Mouse (Mus musculus) forebrain, postnatal 0 days (tissue): ENCODE data around the gene Gch1. TPM values are rescaled to one million over a fixed set of nuclear protein-coding genes. Genes with fewer than 3 reads are reported as not detected.
A peak's percentile ranks its signal among the peaks of the same experiment; 100 is the strongest.
"Not testable (repeated sequence)": the region's sequence is repeated elsewhere in the genome, so short reads cannot be mapped to it uniquely, and the experiment has no call there.

Experiments
- ATAC-seq: fragments of 200-750 bp; cut with Nextera tagmentation; 2 replicates; pipeline ENCODE4 v1.8.0; 2017; ENCODE audit warnings: mild to moderate bottlenecking, moderate library complexity
- DNase-seq: peaks from one replicate; pipeline ENCODE4 v3.0.0-alpha.2; 2015
- H3K27ac ChIP-seq: fragments of 300-500 bp; sonication (generic); 2 replicates; pipeline ENCODE4 v1.5.1; 2014; ENCODE audit warnings: low read depth, mild to moderate bottlenecking, antibody characterized with exemption, low read length, moderate library complexity, mixed read lengths
- H3K27me3 ChIP-seq: fragments of 300-500 bp; sonication (generic); 2 replicates; pipeline ENCODE4 v1.6.1; 2014; ENCODE audit warnings: mild to moderate bottlenecking, low read length, mixed read lengths; ENCODE audit not compliant: insufficient read depth
- H3K36me3 ChIP-seq: fragments of 300-500 bp; sonication (generic); 2 replicates; pipeline ENCODE4 v1.6.1; 2014; ENCODE audit warnings: mild to moderate bottlenecking, moderate library complexity; ENCODE audit not compliant: insufficient read depth
- H3K4me1 ChIP-seq: fragments of 300-500 bp; sonication (generic); 2 replicates; pipeline ENCODE4 v1.6.1; 2014; ENCODE audit warnings: antibody characterized with exemption; ENCODE audit not compliant: insufficient read depth
- H3K4me2 ChIP-seq: fragments of 300-500 bp; sonication (generic); 2 replicates; pipeline ENCODE4 v1.6.1; 2014; ENCODE audit warnings: low read depth, mild to moderate bottlenecking, moderate library complexity
- H3K4me3 ChIP-seq: fragments of 300-500 bp; sonication (generic); 2 replicates; pipeline ENCODE4 v1.5.1; 2014; ENCODE audit warnings: low read depth, low read length, mixed read lengths
- H3K9ac ChIP-seq: fragments of 300-500 bp; sonication (generic); 2 replicates; pipeline ENCODE4 v1.6.1; 2014; ENCODE audit warnings: mild to moderate bottlenecking
- H3K9me3 ChIP-seq: fragments of 300-500 bp; sonication (generic); 2 replicates; pipeline ENCODE4 v1.6.1; 2016; ENCODE audit warnings: low read length
- CTCF ChIP-seq: sonication (generic); IDR thresholded peaks from 2 replicates; pipeline ENCODE4 v1.5.1; 2016; ENCODE audit warnings: antibody characterized with exemption, control low read depth, low read depth
- WGBS: fragments of 180-500 bp; shearing (Covaris S2); extraction: QIAGEN DNeasy Blood & Tissue Kit; methylation state at CpG from one replicate; pipeline ENCODE4 v1.1.7; 2014; 5-methylcytosine and 5-hydroxymethylcytosine counted together
- polyA plus RNA-seq: library from polyadenylated mRNA; unstranded; fragments of >200 nt; fragmentation: Nextera tagmentation; extraction: Ambion mirVana; gene quantifications from 2 replicates; pipeline ENCODE4 v1.2.1, GENCODE M21; 2015
- total RNA-seq: library from RNA; depleted of rRNA; stranded (reverse); fragments of >200 nt; gene quantifications from 2 replicates; pipeline ENCODE4 v1.2.3, GENCODE M21; 2014

The Gch1 gene
- total and polyA plus RNA-seq, 2 experiments from 2014 or later, result 1.7 to 3.8 TPM

DNA sequence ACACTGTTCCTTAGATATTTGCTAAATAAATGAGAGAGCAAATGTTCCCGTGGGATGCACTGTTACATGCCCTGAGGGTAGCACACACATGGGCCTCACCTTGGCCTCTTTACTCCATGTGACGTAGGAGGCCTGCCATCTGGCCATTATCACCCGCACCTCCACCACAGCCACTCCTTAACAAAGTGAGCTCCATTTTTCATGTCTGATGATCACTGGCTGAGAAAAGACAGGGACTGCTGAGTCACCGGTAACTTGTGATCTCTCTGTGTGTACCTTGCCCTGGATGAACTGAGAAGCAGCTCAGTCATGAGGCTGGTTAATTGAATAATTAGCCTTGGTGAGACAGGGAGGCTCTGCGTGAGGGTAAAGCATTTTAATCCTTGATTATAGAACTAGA is 52.6 kb downstream of the Gch1 start:
- no peak overlapping the region for H3K4me2 ChIP-seq
- no peak overlapping the region for H3K4me3 ChIP-seq
- no peak overlapping the region for H3K9ac ChIP-seq
- WGBS, result 81% methylated on average over 5 of the region's 5 CpGs
- no peaks in the 10 kb centered on the region for H3K27me3 ChIP-seq
- H3K9me3 ChIP-seq, result no peaks in the 10 kb centered on the region
- no peaks in the 10 kb centered on the region for H3K4me1 ChIP-seq
- no peak for DNase-seq
- TF ChIP-seq CTCF, result no peak
- no peak for ATAC-seq
- H3K27ac ChIP-seq, result no peak overlapping the region
- no peaks in the 10 kb centered on the region for H3K36me3 ChIP-seq

DNA sequence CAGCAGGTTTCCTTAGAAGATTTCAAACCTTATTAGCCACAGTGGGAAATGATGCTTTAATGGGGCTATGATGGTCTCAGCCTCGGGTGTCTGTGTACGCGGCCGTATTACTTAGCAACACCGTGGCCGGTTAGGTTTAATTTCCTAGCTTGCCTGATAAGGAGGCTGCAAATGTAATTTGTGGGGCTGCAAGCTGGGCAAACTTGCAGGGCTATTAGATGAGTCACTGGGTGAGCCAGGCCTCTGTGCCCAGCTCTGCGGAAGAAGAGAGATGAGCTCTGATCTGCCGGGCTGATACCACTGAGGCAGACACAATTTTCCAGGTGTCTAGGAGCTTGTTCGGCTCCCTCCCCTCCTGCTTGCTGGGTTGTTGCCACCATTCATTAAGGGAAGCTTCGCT is 55.3 kb downstream of the Gch1 start:
- no peaks in the 10 kb centered on the region for H3K27me3 ChIP-seq
- H3K9me3 ChIP-seq, result no peaks in the 10 kb centered on the region
- no peak overlapping the region for H3K9ac ChIP-seq
- H3K27ac ChIP-seq, result no peak overlapping the region
- H3K36me3 ChIP-seq, result no peaks in the 10 kb centered on the region
- ATAC-seq (peak; percentile 20; the same call in 1 of the 2 replicates), DNase-seq (no peak)
- no peak overlapping the region for H3K4me2 ChIP-seq
- TF ChIP-seq CTCF, result no peak
- WGBS, result 78% methylated on average over 10 of the region's 10 CpGs
- no peak overlapping the region for H3K4me3 ChIP-seq
- no peaks in the 10 kb centered on the region for H3K4me1 ChIP-seq

DNA sequence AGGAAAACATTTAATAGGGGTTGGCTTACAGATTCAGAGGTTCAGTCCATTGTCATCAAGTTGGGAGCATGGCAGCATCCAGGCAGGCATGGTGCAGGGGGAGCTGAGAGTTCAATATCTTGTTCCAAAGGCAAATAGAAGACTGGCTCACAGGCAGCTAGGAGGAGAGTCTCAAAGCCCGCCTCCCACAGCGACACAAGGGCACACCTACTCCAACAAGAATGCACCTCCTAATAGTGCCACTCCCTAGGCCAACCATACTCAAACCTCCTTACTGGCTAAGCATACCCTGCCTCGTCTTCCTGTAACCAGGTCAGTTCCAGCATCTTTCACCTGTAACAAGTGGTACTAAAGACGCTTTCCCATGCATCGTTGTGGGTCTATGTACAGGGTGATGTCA is 61.2 kb downstream of the Gch1 start:
- H3K4me2 ChIP-seq, result no peak overlapping the region
- no peaks in the 10 kb centered on the region for H3K27me3 ChIP-seq
- no peak overlapping the region for H3K4me3 ChIP-seq
- H3K9ac ChIP-seq, result no peak overlapping the region
- no peaks in the 10 kb centered on the region for H3K9me3 ChIP-seq
- DNase-seq, result no peak
- no peaks in the 10 kb centered on the region for H3K4me1 ChIP-seq
- TF ChIP-seq CTCF, result no peak
- ATAC-seq, result no peak
- WGBS, result 86% methylated on average over 5 of the region's 5 CpGs
- no peak overlapping the region for H3K27ac ChIP-seq
- no peaks in the 10 kb centered on the region for H3K36me3 ChIP-seq

DNA sequence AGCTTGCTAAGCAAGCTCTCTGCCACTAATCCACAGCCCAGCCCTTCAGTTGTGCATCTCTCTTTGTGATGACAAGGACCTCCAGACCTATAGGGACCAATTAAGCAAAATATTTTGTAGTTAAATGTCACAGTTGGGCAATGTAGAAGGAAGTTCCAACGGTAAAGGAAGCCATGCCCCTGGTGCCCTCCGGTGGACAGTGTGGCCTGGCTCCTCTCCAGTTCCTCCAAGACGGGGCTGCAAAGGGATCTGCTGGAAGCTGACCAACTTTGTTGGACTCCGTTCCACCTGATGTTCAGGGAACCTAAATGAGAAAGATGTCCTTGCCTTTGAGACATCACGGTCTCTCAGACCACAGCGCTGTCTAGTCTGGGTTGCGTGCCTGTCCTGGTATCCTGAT is 71.7 kb downstream of the Gch1 start:
- Histone ChIP-seq H3K4me1 (no peaks in the 10 kb centered on the region), H3K36me3 (no peaks in the 10 kb centered on the region), H3K27me3 (no peaks in the 10 kb centered on the region), H3K4me2 (no peak overlapping the region), H3K9ac (no peak overlapping the region), H3K4me3 (no peak overlapping the region), H3K27ac (no peak overlapping the region), H3K9me3 (no peaks in the 10 kb centered on the region)
- 0 out of 2 replicates have a peak, but pooled peaks have one; percentile 6 for TF ChIP-seq CTCF
- DNase-seq (no peak), ATAC-seq (no peak)
- 75% methylated on average over 7 of the region's 7 CpGs for WGBS

DNA sequence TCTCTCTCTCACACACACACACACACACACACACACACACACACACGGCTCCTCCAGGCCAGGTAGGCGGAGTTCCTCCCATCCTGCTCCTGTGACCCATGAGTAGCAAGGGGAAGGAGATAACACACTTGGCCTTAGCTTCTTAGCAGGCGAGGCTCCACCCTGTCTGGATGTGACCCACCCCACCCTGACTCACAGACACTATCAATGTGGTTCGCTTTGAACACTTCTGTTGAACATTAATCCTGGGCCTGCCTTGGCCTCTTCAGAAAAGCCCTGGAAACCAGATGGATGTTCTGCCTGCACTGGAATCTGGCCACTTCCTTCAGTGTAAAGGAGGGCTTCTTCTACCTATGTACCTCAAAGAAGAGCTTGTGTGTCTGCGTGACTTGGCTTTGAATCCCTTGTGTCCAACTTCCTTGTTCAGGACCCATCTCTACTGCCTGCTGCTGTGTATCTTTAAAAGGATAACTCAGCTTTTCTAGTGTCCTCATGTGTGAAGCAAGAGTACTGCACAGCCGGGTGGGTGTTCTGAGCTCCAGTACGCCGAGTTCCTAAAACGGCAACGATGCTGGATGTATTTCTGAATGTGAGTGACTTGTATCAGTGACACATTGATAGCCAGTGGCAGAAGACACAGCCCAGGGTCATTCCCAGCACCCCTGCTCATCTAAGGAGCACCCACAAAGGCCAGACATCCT is 73.0 kb downstream of the Gch1 start:
- DNase-seq, result no peak
- 82% methylated on average over 10 of the region's 10 CpGs for WGBS
- ATAC-seq, result no peak
- Histone ChIP-seq H3K36me3 (no peaks in the 10 kb centered on the region), H3K9me3 (no peaks in the 10 kb centered on the region), H3K4me2 (no peak overlapping the region), H3K27ac (no peak overlapping the region), H3K27me3 (peaks cover 4% of the 10 kb centered on the region; the same call in 1 of the 2 replicates), H3K4me1 (no peaks in the 10 kb centered on the region), H3K4me3 (no peak overlapping the region), H3K9ac (no peak overlapping the region)
- TF ChIP-seq CTCF, result no peak

DNA sequence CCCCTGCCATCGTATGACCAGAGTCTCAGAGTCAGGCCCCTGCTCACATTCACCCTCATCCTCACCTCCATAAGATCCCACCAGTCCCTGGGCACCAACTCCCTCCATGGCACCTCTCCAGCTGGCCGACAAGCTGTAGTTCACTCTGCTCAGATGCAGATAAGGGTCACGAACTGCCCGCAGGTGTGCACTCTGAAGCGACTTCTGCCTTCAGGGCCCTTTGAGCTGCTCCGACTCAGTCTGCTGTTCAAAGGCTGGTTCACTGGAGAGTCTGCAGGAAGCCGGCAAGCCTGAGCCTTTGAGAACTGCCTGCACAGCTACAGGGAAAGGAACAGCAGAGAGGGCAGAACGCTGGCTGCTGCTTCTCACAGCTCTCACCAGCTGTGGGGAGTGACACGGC is 74.1 kb downstream of the Gch1 start:
- H3K36me3 ChIP-seq, result no peaks in the 10 kb centered on the region
- TF ChIP-seq CTCF, result no peak
- no peak for ATAC-seq
- H3K9me3 ChIP-seq, result no peaks in the 10 kb centered on the region
- H3K4me1 ChIP-seq, result no peaks in the 10 kb centered on the region
- H3K4me3 ChIP-seq, result no peak overlapping the region
- H3K4me2 ChIP-seq, result no peak overlapping the region
- H3K9ac ChIP-seq, result no peak overlapping the region
- DNase-seq, result no peak
- WGBS, result 66% methylated on average over 9 of the region's 9 CpGs
- no peak overlapping the region for H3K27ac ChIP-seq
- H3K27me3 ChIP-seq, result peaks cover 7% of the 10 kb centered on the region; the same call in 1 of the 2 replicates

DNA sequence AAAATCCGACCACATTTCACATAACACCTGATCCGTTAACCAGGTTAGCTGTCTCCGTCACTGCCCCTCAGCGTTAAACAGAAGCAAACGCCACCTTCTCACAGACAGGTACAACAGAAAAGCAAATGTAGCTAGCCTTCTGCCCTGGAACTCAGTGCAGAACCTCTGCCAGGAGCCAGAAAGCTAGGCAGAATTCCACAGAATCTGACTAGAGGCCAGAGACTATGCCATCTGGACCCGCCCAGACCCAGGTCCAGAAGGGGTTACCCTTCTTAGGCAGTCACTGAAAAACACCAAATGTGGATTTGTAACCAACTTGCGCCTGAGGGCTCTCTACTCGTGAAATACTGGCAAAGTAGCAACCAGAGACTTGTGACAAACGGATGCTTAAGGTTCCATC is 77.9 kb downstream of the Gch1 start:
- H3K4me3 ChIP-seq, result no peak overlapping the region
- no peak overlapping the region for H3K27ac ChIP-seq
- H3K9me3 ChIP-seq, result no peaks in the 10 kb centered on the region
- ATAC-seq (no peak), DNase-seq (no peak)
- H3K36me3 ChIP-seq, result no peaks in the 10 kb centered on the region
- TF ChIP-seq CTCF, result no peak
- WGBS, result 54% methylated on average over 9 of the region's 9 CpGs
- no peak overlapping the region for H3K4me2 ChIP-seq
- peaks cover 7% of the 10 kb centered on the region; the same call in 1 of the 2 replicates for H3K27me3 ChIP-seq
- no peak overlapping the region for H3K9ac ChIP-seq
- H3K4me1 ChIP-seq, result no peaks in the 10 kb centered on the region

DNA sequence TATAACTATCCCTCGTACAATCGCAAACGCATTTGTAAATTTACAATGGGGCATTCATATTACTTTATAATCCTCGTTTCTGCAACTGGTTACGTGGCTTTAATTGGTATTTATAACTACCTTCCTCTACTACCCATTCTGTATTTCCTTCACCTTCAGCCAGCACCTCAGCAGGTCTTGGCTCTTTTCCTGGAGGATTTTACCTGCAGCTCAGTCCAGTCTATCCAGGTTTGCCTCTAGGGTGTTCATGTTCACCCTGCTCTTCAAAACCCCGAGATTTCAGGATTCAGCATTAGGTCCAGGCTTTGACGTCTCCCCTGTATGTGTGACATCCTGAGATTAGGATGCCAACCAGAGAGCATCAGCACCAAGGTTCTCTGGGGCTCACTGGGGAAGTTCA is 78.8 kb downstream of the Gch1 start:
- H3K9me3 ChIP-seq, H3K9ac ChIP-seq, H3K4me1 ChIP-seq, H3K4me2 ChIP-seq, H3K36me3 ChIP-seq, H3K27me3 ChIP-seq, H3K27ac ChIP-seq, DNase-seq, ATAC-seq, H3K4me3 ChIP-seq: not testable (repeated sequence)
- WGBS, result 90% methylated on average over 6 of the region's 7 CpGs
